Mouse (Mus musculus) E14TG2a.4 (cell line): ENCODE measurements around the gene B4gat1.
A peak's percentile ranks its signal among the peaks of the same experiment; 100 is the strongest.

Source experiments
- CTCF ChIP-seq: conservative IDR thresholded peaks from 2 replicates; pipeline ENCODE4 v1.5.1; 2014; ENCODE audit warnings: low read length
- NANOG ChIP-seq: IDR thresholded peaks from 2 replicates; pipeline ENCODE4 v1.6.1; 2014; ENCODE audit warnings: borderline replicate concordance, low read length, mixed read lengths
- POU5F1 ChIP-seq: IDR thresholded peaks from 2 replicates; pipeline ENCODE4 v1.6.1; 2014; ENCODE audit warnings: low read length, borderline replicate concordance

DNA sequence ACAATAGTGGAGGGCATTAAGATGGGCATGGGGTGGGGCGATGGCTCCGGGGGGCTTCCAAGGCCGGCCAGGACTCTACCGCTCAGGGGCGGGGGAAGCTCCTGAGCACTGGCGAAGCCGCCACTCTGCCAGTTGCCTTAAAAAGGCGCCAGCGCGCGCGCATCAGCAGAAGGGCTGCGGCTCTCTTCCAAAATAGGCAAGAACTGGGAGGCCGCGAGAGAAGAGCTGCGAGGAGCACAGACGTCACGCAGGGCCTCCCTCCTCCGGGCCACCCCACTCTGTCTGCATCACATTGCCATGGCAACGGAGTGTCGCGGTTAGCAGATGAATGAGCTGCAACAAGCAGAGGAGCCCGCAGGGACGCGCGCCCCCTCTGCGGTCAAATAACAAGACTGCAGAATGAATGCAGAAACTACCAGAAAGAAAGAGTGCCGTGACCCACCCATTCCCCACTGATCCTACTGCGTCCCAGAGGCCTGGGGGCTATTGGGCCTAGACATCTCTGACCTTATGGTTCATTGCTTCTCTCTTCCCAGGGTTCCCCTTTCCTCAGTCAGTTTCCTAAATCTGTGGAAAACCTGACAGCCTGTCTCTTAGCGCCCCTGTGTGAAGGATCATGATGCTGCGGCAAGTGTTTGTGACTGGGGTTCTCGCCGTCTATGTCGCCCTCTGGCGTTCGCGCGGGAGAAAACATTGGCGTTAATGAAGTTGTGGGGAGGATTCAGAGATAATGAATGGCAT is 36.8 kb upstream of the B4gat1 start:
- TF ChIP-seq CTCF (peak; percentile 87), NANOG (no peak), POU5F1 (no peak)
